Mouse (Mus musculus) kidney, adult 2 months (tissue): Measurements from ENCODE around the gene Wsb1.

ENCODE experiments used
- CTCF ChIP-seq: fragments of 200-500 bp; conservative IDR thresholded peaks from 2 replicates; pipeline ENCODE4 v1.5.1; 2011; ENCODE audit warnings: low read depth, mild to moderate bottlenecking, control low read depth, low read length, moderate library complexity, mixed read lengths; ENCODE audit not compliant: insufficient read depth, insufficient read length
- POLR2A ChIP-seq: fragments of 200-500 bp; IDR thresholded peaks from one replicate; pipeline ENCODE4 v1.6.1; 2011; ENCODE audit warnings: low read depth, low read length, control low read depth

DNA sequence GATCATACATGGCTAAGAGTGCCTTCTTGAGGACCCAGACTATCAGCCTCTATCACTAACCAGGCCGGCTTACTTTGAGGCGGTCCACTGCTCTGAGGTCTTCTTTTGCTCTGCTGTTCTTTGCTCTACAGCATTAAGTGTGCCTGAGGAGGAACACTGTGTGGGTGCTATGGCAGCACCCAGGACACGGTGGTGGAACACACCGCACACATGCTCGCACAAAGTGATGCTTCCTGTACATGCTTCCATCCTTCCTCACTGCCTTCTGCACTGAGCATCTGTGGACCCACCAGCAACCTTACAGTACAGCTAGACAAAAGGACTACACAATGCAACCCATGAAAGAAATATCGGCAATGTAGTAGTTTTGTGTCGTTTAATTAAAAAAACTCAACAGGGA is 15.4 kb downstream of the Wsb1 start:
- TF ChIP-seq POLR2A (no peak), CTCF (no peak)
